Mouse (Mus musculus) CH12.LX (cell line): ENCODE data around the gene Flot2. TPM values are rescaled to one million over a fixed set of nuclear protein-coding genes. Genes with fewer than 3 reads are reported as not detected.

Experiments used
- DNase-seq: peaks from one replicate; pipeline ENCODE4 v3.0.0-alpha.2; 2013; ENCODE audit errors: extremely low read depth
- H3K27ac ChIP-seq: 2 replicates; pipeline ENCODE4 v1.5.1; 2012; ENCODE audit warnings: low read depth, mild to moderate bottlenecking, control low read depth, moderate library complexity; ENCODE audit not compliant: insufficient read depth
- H3K27me3 ChIP-seq: replicated peaks from 2 replicates; pipeline ENCODE3; 2012; ENCODE audit warnings: inconsistent platforms
- H3K36me3 ChIP-seq, 2 experiments: replicated peaks in 1 of 2; 2 replicates each; pipeline versions ENCODE3 to v1.6.1; 2012; ENCODE audit warnings: inconsistent platforms in 1 of 2, low read length in 1 of 2, mild to moderate bottlenecking in 1 of 2, mixed read lengths in 1 of 2, moderate library complexity in 1 of 2; ENCODE audit not compliant: control insufficient read depth in 1 of 2, insufficient read depth in 1 of 2
- H3K4me1 ChIP-seq, 2 experiments: 2 replicates each; pipeline ENCODE4 v1.6.1; 2012; ENCODE audit warnings: inconsistent platforms in 1 of 2, moderate library complexity in 1 of 2; ENCODE audit not compliant: insufficient read depth in 2 of 2, control insufficient read depth in 1 of 2
- H3K4me2 ChIP-seq: 2 replicates; pipeline ENCODE4 v1.6.1; 2012; ENCODE audit warnings: low read depth, mild to moderate bottlenecking, control low read depth; ENCODE audit not compliant: poor library complexity, insufficient read depth, severe bottlenecking
- H3K4me3 ChIP-seq, 3 experiments: fragments of 150-350 bp in 1 of 3; sonication (generic) in 1 of 3; replicated peaks in 1 of 3; 2 replicates each; pipeline versions ENCODE3 to v1.5.1; 2011 to 2012; ENCODE audit warnings: low read depth in 2 of 3, low read length in 2 of 3, mild to moderate bottlenecking in 2 of 3, moderate library complexity in 2 of 3, control low read depth in 1 of 3, improper control_type of control experiment in 1 of 3, inconsistent platforms in 1 of 3, mixed read lengths in 1 of 3; ENCODE audit not compliant: poor library complexity in 1 of 3
- H3K79me2 ChIP-seq: replicated peaks from 2 replicates; pipeline ENCODE4 v1.6.1; 2012; ENCODE audit warnings: mild to moderate bottlenecking, moderate library complexity; ENCODE audit not compliant: control insufficient read depth, poor library complexity, insufficient read depth, severe bottlenecking; ENCODE audit errors: extremely low read depth
- H3K9ac ChIP-seq: 2 replicates; pipeline ENCODE4 v1.6.1; 2012; ENCODE audit warnings: low read depth, mild to moderate bottlenecking, control low read depth, moderate library complexity; ENCODE audit not compliant: insufficient read depth
- H3K9me3 ChIP-seq: replicated peaks from 2 replicates; pipeline ENCODE3; 2012; ENCODE audit warnings: low read length, inconsistent platforms, mixed read lengths
- BHLHE40 ChIP-seq: IDR thresholded peaks from 2 replicates; pipeline ENCODE4 v1.6.1; 2011; ENCODE audit warnings: mild to moderate bottlenecking, low read depth, low read length, improper control_type of control experiment
- CHD1 ChIP-seq: IDR thresholded peaks from 2 replicates; pipeline ENCODE4 v1.6.1; 2012; ENCODE audit warnings: low read depth, low read length, improper control_type of control experiment, inconsistent platforms
- E2F4 ChIP-seq: IDR thresholded peaks from 2 replicates; pipeline ENCODE4 v1.6.1; 2011; ENCODE audit warnings: low read depth, low read length, improper control_type of control experiment; ENCODE audit not compliant: insufficient replicate concordance
- ELF1 ChIP-seq: IDR thresholded peaks from 2 replicates; pipeline ENCODE4 v1.6.1; 2014; ENCODE audit warnings: low read depth, mild to moderate bottlenecking, inconsistent platforms, low read length, improper control_type of control experiment
- EP300 ChIP-seq: IDR thresholded peaks from 2 replicates; pipeline ENCODE4 v1.6.1; 2011; ENCODE audit warnings: low read length, improper control_type of control experiment
- ETS1 ChIP-seq: conservative IDR thresholded peaks from 2 replicates; pipeline ENCODE4 v1.6.1; 2012; ENCODE audit warnings: low read depth, mild to moderate bottlenecking, inconsistent platforms, low read length, improper control_type of control experiment, moderate library complexity
- HCFC1 ChIP-seq: IDR thresholded peaks from 2 replicates; pipeline ENCODE4 v1.6.1; 2012; ENCODE audit warnings: low read depth, mild to moderate bottlenecking, inconsistent platforms, low read length, improper control_type of control experiment
- IRF4 ChIP-seq: IDR thresholded peaks from 2 replicates; pipeline ENCODE4 v1.6.1; 2014; ENCODE audit warnings: low read depth, mild to moderate bottlenecking, inconsistent platforms, low read length, improper control_type of control experiment
- KAT2A ChIP-seq: IDR thresholded peaks from 2 replicates; pipeline ENCODE4 v1.6.1; 2012; ENCODE audit warnings: low read length, improper control_type of control experiment, inconsistent platforms; ENCODE audit not compliant: insufficient replicate concordance
- MAFK ChIP-seq: IDR thresholded peaks from 2 replicates; pipeline ENCODE4 v1.6.1; 2011; ENCODE audit warnings: low read length, improper control_type of control experiment; ENCODE audit not compliant: insufficient replicate concordance
- MEF2A ChIP-seq: IDR thresholded peaks from 2 replicates; pipeline ENCODE4 v1.6.1; 2014; ENCODE audit warnings: low read depth, mild to moderate bottlenecking, inconsistent platforms, low read length, improper control_type of control experiment, borderline replicate concordance
- NELFE ChIP-seq: IDR thresholded peaks from 2 replicates; pipeline ENCODE4 v1.6.1; 2011; ENCODE audit warnings: low read depth, low read length, improper control_type of control experiment
- POLR2A ChIP-seq: IDR thresholded peaks from 2 replicates; pipeline ENCODE4 v1.6.1; 2011; ENCODE audit warnings: low read depth, mild to moderate bottlenecking, improper control_type of control experiment, low read length
- RAD21 ChIP-seq: IDR thresholded peaks from 2 replicates; pipeline ENCODE4 v1.6.1; 2011; ENCODE audit warnings: low read depth, mild to moderate bottlenecking, low read length, improper control_type of control experiment, moderate library complexity
- RCOR1 ChIP-seq: conservative IDR thresholded peaks from 2 replicates; pipeline ENCODE4 v1.6.1; 2012; ENCODE audit warnings: low read depth, mild to moderate bottlenecking, inconsistent platforms, low read length, improper control_type of control experiment
- TBP ChIP-seq: conservative IDR thresholded peaks from 2 replicates; pipeline ENCODE4 v1.6.1; 2011; ENCODE audit warnings: low read depth, low read length, improper control_type of control experiment
- TCF12 ChIP-seq: IDR thresholded peaks from 2 replicates; pipeline ENCODE4 v1.6.1; 2014; ENCODE audit warnings: low read depth, mild to moderate bottlenecking, inconsistent platforms, low read length, improper control_type of control experiment
- UBTF ChIP-seq: IDR thresholded peaks from 2 replicates; pipeline ENCODE4 v1.6.1; 2012; ENCODE audit warnings: low read depth, mild to moderate bottlenecking, inconsistent platforms, low read length, improper control_type of control experiment, moderate library complexity
- ZKSCAN1 ChIP-seq: IDR thresholded peaks from 2 replicates; pipeline ENCODE4 v1.6.1; 2012; ENCODE audit warnings: low read depth, inconsistent platforms, low read length, improper control_type of control experiment, borderline replicate concordance
- ZNF384 ChIP-seq: IDR thresholded peaks from 2 replicates; pipeline ENCODE4 v1.6.1; 2012; ENCODE audit warnings: low read depth, low read length, improper control_type of control experiment, inconsistent platforms
- dilution Hi-C: fragments of 300-500 bp; cut with MboI; formaldehyde crosslinking; loops from 2 replicates; pipeline ENCODE4 v1.14.3; 2020; ENCODE audit warnings: low sequenced_read_pairs; ENCODE audit not compliant: extremely low pct_unique_long_range_greater_than_20kb, extremely low pct_ligation_motif_present
- in situ Hi-C: fragments of 300-500 bp; cut with MboI; formaldehyde crosslinking; loops from 3 replicates; pipeline ENCODE4 v1.14.3; 2019; ENCODE audit warnings: low sequenced_read_pairs, low pct_ligation_motif_present, low pct_unique_long_range_greater_than_20kb, mixed read lengths
- polyA plus RNA-seq: library from polyadenylated mRNA; unstranded; fragments of >175 nt; gene quantifications from 2 replicates; pipeline ENCODE4 v1.2.1, GENCODE M21; 2012; ENCODE audit warnings: low read depth; ENCODE audit not compliant: insufficient read length
- total RNA-seq, 2 experiments: library from RNA; depleted of rRNA; stranded (reverse); fragments of 300-350 nt in 1 of 2; fragments of >200 nt in 1 of 2; gene quantifications; 2 replicates each; pipeline ENCODE4 v1.2.3; 2012 to 2014

Flot2 gene
- total and polyA plus RNA-seq, 3 experiments: 5.2 to 14.7 (median 13.4) TPM

DNA sequence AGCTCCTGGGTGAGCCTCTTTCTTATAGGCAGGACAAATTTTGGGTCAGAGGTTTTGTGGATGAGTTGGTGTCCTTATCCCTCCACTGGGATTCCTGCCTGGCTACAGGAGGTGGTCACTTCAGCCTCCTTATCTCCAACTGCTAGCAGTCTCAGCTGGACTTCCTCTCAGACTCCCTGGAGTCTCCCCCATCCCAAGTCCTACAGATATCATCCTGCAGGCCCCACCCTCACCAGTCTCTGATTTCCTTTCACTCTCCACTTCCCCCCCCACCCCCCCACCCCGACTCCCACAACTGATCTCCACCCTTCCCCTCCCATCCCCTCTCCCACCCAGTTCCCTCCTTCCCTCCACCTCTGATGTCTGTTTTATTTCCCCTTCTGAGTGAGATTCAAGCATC, 45.9 kb downstream of the Flot2 start:
- Histone ChIP-seq H3K4me2 (no peak overlapping the region), H3K4me3 (no peak overlapping the region), H3K9ac (no peak overlapping the region), H3K36me3 (peaks cover 0 to 4% of the 10 kb centered on the region in 2 experiments), H3K27me3 (no peaks in the 10 kb centered on the region), H3K79me2 (peaks cover 13% of the 10 kb centered on the region), H3K4me1 (peaks cover 6 to 32% of the 10 kb centered on the region in 2 experiments), H3K27ac (no peak overlapping the region), H3K9me3 (no peaks in the 10 kb centered on the region)
- dilution Hi-C loops: no loop called here
- no peak for DNase-seq
- in situ Hi-C loops: no loop called here
- TF ChIP-seq TCF12: no peak
- no peak for TF ChIP-seq ETS1
- no peak for TF ChIP-seq BHLHE40
- no peak for TF ChIP-seq IRF4
- no peak for TF ChIP-seq RCOR1
- no peak for TF ChIP-seq NELFE
- TF ChIP-seq ZKSCAN1: no peak
- TF ChIP-seq RAD21: no peak
- TF ChIP-seq HCFC1: no peak
- TF ChIP-seq MEF2A: no peak
- TF ChIP-seq UBTF: no peak

DNA sequence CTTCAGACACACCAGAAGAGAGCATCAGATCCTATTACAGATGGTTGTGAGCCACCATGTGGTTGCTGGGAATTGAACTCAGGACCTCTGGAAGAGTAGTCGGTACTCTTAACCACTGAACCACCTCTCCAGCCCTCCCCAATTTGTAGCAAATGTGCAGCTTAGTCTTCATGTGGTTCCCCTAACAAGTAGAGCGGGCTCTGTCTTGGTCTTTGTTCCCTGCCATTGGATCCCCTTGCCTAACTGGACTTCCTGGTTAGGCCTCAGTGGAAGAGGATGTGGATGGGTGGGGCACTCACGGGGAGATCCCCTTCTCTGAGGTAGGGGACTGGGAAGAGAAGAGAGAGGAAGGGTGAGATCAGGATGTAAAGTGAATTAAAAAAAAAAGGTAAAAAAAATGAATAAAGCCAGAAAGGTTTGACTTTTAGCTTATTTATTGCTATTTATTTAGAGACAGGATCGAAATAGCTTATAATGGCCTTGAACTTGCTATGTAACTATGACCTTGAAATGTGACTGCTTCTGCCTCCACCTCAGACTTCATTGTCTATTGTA, 49.3 kb downstream of the Flot2 start:
- in situ Hi-C loops: no loop called here
- TF ChIP-seq UBTF: no peak
- TF ChIP-seq TCF12: 0 out of 2 replicates have a peak, but pooled peaks have one; percentile 33
- TF ChIP-seq HCFC1: peak; percentile 58
- TF ChIP-seq NELFE: peak; percentile 13; the same call in 1 of the 2 replicates
- peak; percentile 66 for TF ChIP-seq ZNF384
- TF ChIP-seq E2F4: no peak
- TF ChIP-seq KAT2A: no peak
- peak; percentile 21; the same call in 1 of the 2 replicates for TF ChIP-seq POLR2A
- peak; percentile 87 for TF ChIP-seq ELF1
- peak; percentile 56; the same call in 1 of the 2 replicates for TF ChIP-seq CHD1
- TF ChIP-seq MAFK: 0 out of 2 replicates have a peak, but pooled peaks have one; percentile 27
- TF ChIP-seq EP300: peak; percentile 31; the same call in 1 of the 2 replicates
- peak; percentile 94 for TF ChIP-seq TBP
- TF ChIP-seq MEF2A: 0 out of 2 replicates have a peak, but pooled peaks have one; percentile 20
- DNase-seq: peak; percentile 69
- dilution Hi-C loops: no loop called here
- Histone ChIP-seq H3K79me2 (no peaks in the 10 kb centered on the region), H3K9me3 (no peaks in the 10 kb centered on the region), H3K4me1 (peaks cover 3 to 16% of the 10 kb centered on the region in 2 experiments; a peak in 3 of 4 replicates), H3K27me3 (no peaks in the 10 kb centered on the region), H3K27ac (no peak overlapping the region), H3K9ac (no peak overlapping the region), H3K36me3 (peaks cover 0 to 12% of the 10 kb centered on the region in 2 experiments), H3K4me2 (no peak overlapping the region), H3K4me3 (peak overlapping the region in 2 of 3 experiments; percentile 41 to 46)
